Mouse (Mus musculus) liver, embryonic 15.5 days (tissue): ENCODE results near the gene Stx4a. TPM values are rescaled to one million over a fixed set of nuclear protein-coding genes. Genes with fewer than 3 reads are reported as not detected.

Source experiments
- polyA plus RNA-seq: library from polyadenylated mRNA; unstranded; fragments of >200 nt; fragmentation: Nextera tagmentation; extraction: Ambion mirVana; gene quantifications from 2 replicates; pipeline ENCODE4 v1.2.1, GENCODE M21; 2015

The Stx4a gene
- polyA plus RNA-seq, 1 experiment from 2014 or later: 14.9 TPM

Other genes with a start within 250 kb of the Stx4a start
- gene Ccdc189, start 235.7 kb upstream of the Stx4a start, polyA plus RNA-seq: 6.4 and 8.3 TPM in 2 replicates
- gene Rnf40, start 235.5 kb upstream of the Stx4a start, polyA plus RNA-seq: 18.3 and 19.5 TPM in 2 replicates
- 1.2 and 1.6 TPM in 2 replicates for gene Zfp629, start 208.5 kb upstream of the Stx4a start, polyA plus RNA-seq
- 22.9 and 23.7 TPM in 2 replicates for gene Bcl7c, start 115.4 kb upstream of the Stx4a start, polyA plus RNA-seq
- gene Ctf1, start 111.6 kb upstream of the Stx4a start, polyA plus RNA-seq: 2.7 and 2.8 TPM in 2 replicates
- 0.06 and 0.10 TPM in 2 replicates for gene Ctf2, start 92.1 kb upstream of the Stx4a start, polyA plus RNA-seq
- 2.8 and 2.9 TPM in 2 replicates for gene Fbxl19, start 79.8 kb upstream of the Stx4a start, polyA plus RNA-seq
- gene Orai3, start 54.5 kb upstream of the Stx4a start, polyA plus RNA-seq: 11.0 and 13.1 TPM in 2 replicates
- 9.2 and 9.3 TPM in 2 replicates for gene Setd1a, start 47.6 kb upstream of the Stx4a start, polyA plus RNA-seq
- not detected in 2 replicates for gene Gm49388, start 38.7 kb upstream of the Stx4a start, polyA plus RNA-seq
- gene Hsd3b7, start 23.7 kb upstream of the Stx4a start, polyA plus RNA-seq: 55.9 and 75.3 TPM in 2 replicates
- gene Stx1b, start 255 bp downstream of the Stx4a start, polyA plus RNA-seq: 0.43 and 0.44 TPM in 2 replicates
- 3.8 and 5.0 TPM in 2 replicates for gene Zfp646, start 51.9 kb downstream of the Stx4a start, polyA plus RNA-seq
- gene Zfp668, start 52.5 kb downstream of the Stx4a start, polyA plus RNA-seq: 5.7 and 6.8 TPM in 2 replicates
- gene Prss53, start 66.7 kb downstream of the Stx4a start, polyA plus RNA-seq: 0.21 and 0.46 TPM in 2 replicates
- not detected in 2 replicates for gene Gm21974, start 71.2 kb downstream of the Stx4a start, polyA plus RNA-seq
- 122 and 141 TPM in 2 replicates for gene Vkorc1, start 71.3 kb downstream of the Stx4a start, polyA plus RNA-seq
- 51.5 and 59.2 TPM in 2 replicates for gene Bckdk, start 79.8 kb downstream of the Stx4a start, polyA plus RNA-seq
- gene Kat8, start 88.2 kb downstream of the Stx4a start, polyA plus RNA-seq: 15.0 TPM in 2 replicates
- gene Prss8, start 105.8 kb downstream of the Stx4a start, polyA plus RNA-seq: 13.9 and 17.4 TPM in 2 replicates
- 2.7 and 3.3 TPM in 2 replicates for gene Prss36, start 122.4 kb downstream of the Stx4a start, polyA plus RNA-seq
- gene Fus, start 143.2 kb downstream of the Stx4a start, polyA plus RNA-seq: 120 and 123 TPM in 2 replicates
- 24.9 and 29.1 TPM in 2 replicates for gene Pycard, start 169.6 kb downstream of the Stx4a start, polyA plus RNA-seq
- 0.25 and 0.38 TPM in 2 replicates for gene Trim72, start 179.7 kb downstream of the Stx4a start, polyA plus RNA-seq
- 6.0 TPM in 2 replicates for gene Itgam, start 238.3 kb downstream of the Stx4a start, polyA plus RNA-seq
- 0.20 TPM in 1 of 2 replicates, not detected in the other for gene Gm49368, start 238.4 kb downstream of the Stx4a start, polyA plus RNA-seq